Mouse (Mus musculus) right cerebral cortex, postnatal 36 days (tissue): ENCODE results near the gene Arid1b.

Experiments used
- DNase-seq, 2 experiments: peaks; one replicate each; pipeline ENCODE4 v3.0.0; 2022; ENCODE audit warnings: low spot score in 2 of 2, mixed read lengths in 1 of 2

The Arid1b gene

GRCm38 (mm10) chr17:5277137-5277871 lies 283.2 kb downstream of the Arid1b start:
- peak; percentile 44 to 76 for DNase-seq

- no peak for DNase-seq
Measured at GRCm38 (mm10) chr17:5280499-5281053, 286.4 kb downstream of the Arid1b start.

GRCm38 (mm10) chr17:5284783-5285182 lies 290.7 kb downstream of the Arid1b start:
- DNase-seq, result peak in 1 of 2 experiments; percentile 50

GRCm38 (mm10) chr17:5285877-5286440 lies 291.8 kb downstream of the Arid1b start:
- DNase-seq, result no peak

- peak in 1 of 2 experiments; percentile 61 for DNase-seq
Measured at GRCm38 (mm10) chr17:5286571-5287209, 292.6 kb downstream of the Arid1b start.

- DNase-seq, result no peak
Measured at GRCm38 (mm10) chr17:5287210-5287591, 293.1 kb downstream of the Arid1b start.

- DNase-seq, result peak in 1 of 2 experiments; percentile 57
Measured at GRCm38 (mm10) chr17:5287641-5288040, 293.5 kb downstream of the Arid1b start.

GRCm38 (mm10) chr17:5293653-5294584 lies 299.8 kb downstream of the Arid1b start:
- DNase-seq, result no peak

- peak; percentile 74 to 81 for DNase-seq
Measured at GRCm38 (mm10) chr17:5295086-5295947, 301.2 kb downstream of the Arid1b start.

GRCm38 (mm10) chr17:5295948-5296262 lies 301.8 kb downstream of the Arid1b start:
- DNase-seq, result no peak

GRCm38 (mm10) chr17:5297491-5297890 lies 303.4 kb downstream of the Arid1b start:
- no peak for DNase-seq

GRCm38 (mm10) chr17:5297984-5298383 lies 303.9 kb downstream of the Arid1b start:
- DNase-seq, result no peak

- no peak for DNase-seq
Measured at GRCm38 (mm10) chr17:5298891-5299559, 304.9 kb downstream of the Arid1b start.

- DNase-seq, result no peak
Measured at GRCm38 (mm10) chr17:5302971-5303746, 309.0 kb downstream of the Arid1b start.

- no peak for DNase-seq
Measured at GRCm38 (mm10) chr17:5305783-5306477, 311.8 kb downstream of the Arid1b start.

GRCm38 (mm10) chr17:5309930-5310329 lies 315.8 kb downstream of the Arid1b start:
- DNase-seq, result no peak

GRCm38 (mm10) chr17:5310425-5310888 lies 316.3 kb downstream of the Arid1b start:
- no peak for DNase-seq

- no peak for DNase-seq
Measured at GRCm38 (mm10) chr17:5311062-5311461, 316.9 kb downstream of the Arid1b start.

GRCm38 (mm10) chr17:5312307-5312706 lies 318.2 kb downstream of the Arid1b start:
- DNase-seq, result no peak
